Mouse (Mus musculus): ENCODE measurements around the gene Wnt1.
A peak's percentile ranks its signal among the peaks of the same experiment; 100 is the strongest.

Wnt1 gene

DNA sequence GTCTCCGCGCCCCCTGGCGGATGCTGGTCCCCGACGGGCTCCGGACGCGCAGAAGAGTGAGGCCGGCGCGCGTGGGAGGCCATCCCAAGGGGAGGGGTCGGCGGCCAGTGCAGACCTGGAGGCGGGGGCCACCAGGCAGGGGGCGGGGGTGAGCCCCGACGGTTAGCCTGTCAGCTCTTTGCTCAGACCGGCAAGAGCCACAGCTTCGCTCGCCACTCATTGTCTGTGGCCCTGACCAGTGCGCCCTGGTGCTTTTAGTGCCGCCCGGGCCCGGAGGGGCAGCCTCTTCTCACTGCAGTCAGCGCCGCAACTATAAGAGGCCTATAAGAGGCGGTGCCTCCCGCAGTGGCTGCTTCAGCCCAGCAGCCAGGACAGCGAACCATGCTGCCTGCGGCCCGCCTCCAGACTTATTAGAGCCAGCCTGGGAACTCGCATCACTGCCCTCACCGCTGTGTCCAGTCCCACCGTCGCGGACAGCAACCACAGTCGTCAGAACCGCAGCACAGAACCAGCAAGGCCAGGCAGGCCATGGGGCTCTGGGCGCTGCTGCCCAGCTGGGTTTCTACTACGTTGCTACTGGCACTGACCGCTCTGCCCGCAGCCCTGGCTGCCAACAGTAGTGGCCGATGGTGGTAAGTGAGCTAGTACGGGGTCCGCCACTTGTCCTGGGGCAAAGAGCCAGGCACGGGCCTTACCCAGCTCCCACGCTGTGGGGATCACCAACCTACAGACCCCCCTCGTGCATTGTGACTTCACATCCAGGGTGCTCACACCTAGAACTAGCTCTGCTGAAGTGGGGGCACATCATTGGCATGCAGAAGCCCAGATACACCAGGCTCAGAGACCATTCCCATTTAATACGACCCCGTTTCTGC lies at the start of gene Wnt1:
Gene Wnt1 (plus strand): TSS at position 197 of the 875 bp plus-strand sequence.
- DNase-seq (ENCODE audit: low read depth) = peak; percentile 76

DNA sequence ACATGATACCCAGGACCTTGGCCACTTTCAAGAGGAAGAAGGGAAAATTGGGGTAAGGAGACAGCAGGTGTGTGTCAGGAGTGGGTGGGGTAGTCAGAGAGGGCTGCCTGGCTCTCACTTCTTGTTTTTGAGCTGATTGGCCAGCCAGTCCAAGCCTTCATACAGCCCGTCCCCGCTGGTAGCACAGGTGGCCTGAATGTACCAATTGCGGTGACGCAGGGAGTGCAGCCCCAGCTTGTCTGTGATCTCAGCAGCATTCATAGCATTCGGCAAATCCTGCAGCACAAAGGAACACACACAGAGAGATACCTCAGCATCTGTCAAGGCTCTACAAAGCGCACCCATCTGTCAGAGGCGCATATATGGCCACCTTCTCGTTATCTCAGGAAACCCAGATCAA lies 49.4 kb upstream of the Wnt1 start:
- DNase-seq (ENCODE audit: low read depth) = no peak

DNA sequence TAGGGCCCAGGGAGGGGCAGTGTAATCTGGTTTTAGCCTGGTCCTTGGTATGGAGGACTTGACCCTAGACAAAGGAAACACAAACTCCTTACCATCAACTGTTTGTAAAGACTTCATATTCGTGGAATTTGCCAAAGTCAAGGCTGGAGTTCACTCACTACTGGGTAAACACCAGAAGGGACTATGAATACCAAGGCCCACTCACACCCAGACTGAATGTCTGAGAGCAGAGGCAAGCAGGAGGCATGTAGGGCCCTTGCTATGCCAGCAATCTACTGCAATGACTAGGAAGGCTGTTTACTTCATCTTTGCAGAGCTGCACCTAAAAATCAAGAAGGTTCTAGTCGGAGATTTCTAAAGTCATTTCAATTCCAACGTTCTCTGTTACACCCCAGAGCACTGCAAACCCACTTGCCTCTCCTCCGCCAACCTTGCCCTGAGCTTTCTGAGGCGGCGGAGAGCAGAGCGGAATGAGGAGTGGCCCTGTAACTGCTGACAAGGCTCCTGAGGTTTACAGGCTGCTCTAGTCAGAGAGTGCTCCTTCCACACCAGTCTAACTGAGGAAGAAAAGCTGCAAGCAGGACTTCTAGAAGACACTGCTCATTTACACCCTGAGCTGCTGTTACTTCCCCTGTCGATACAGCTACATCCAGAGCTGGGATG lies 46.8 kb upstream of the Wnt1 start:
- DNase-seq (ENCODE audit: low read depth) = no peak

DNA sequence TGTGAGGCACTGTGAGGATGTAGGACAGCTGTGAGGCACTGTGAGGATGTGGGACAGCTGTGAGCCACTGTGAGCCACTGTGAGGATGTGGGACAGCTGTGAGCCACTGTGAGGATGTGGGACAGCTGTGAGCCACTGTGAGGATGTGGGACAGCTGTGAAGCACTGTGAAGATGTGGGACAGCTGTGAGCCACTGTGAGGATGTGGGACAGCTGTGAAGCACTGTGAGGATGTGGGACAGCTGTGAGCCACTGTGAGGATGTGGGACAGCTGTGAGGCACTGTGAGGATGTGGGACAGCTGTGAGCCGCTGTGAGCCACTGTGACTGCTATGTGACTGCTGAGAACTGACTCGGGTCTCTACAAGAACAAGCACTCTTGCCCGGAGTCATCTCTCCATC lies 45.8 kb upstream of the Wnt1 start:
- peak; percentile 53 for DNase-seq (ENCODE audit: low read depth)

DNA sequence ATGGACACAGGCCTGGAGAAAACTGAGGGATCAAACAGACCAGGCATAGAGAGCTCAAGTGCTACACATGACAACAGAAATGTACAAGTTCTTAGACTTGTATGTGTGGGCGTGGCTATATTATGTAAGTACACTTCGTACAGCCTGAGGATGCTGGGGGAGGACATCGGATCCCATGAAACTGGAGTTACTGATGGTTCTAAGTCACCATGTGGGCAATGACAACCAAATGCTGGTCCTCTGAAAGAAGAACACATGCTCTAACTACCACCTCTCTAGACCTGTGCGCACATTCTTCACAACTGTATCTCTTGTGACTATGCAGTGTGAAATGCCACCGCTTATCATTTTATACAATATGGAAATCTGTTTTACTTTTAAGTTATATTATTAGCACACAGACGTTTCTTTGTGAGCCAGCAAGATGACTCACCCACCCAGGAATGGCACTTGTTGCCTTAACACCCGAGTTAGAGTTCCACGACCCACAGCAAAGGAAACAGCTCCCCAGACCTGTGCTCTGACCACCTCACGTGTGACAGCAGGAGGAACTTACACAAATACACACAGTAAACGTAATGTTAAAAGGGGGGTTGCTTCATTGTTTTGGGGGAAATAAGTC lies 43.2 kb upstream of the Wnt1 start:
- DNase-seq (ENCODE audit: low read depth) = no peak

DNA sequence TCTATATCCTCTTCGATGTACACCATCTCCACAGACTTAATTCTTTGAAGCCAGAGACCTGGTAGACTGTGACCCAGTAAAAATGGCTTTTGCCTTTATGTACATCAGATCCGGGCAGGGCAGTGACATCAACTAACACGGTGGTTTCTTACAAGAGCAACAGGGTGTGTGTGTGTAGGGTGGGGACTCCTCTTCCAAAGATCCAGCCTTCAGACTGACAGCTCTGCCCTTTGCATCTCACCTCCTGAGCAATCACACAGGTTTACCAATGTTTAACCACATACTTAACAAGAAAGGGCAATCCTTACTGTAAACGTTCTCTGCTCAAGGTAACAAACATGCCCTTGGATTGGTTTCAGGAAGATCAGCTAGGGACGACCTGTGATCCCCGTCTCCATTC lies 42.4 kb upstream of the Wnt1 start:
- DNase-seq (ENCODE audit: low read depth) = no peak

DNA sequence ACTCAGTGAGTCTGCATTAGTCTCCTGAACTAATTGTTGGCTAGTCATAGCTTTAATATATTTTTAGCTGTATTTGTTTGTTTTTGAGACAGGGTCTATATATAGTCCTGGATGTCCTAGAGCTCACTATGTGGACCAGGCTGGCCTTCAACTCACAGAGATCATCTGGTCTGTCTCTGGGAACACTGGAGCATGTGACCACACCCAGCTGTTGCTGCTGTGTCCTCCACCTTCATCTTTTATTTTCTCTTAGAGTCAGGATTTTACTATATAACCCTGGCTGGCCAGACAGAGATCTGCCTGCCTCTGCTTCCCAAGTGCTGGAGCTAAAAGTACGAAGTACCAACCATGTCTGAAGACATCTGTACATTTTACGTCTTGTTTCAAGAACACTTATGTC lies 40.6 kb upstream of the Wnt1 start:
- DNase-seq (ENCODE audit: low read depth) = no peak

DNA sequence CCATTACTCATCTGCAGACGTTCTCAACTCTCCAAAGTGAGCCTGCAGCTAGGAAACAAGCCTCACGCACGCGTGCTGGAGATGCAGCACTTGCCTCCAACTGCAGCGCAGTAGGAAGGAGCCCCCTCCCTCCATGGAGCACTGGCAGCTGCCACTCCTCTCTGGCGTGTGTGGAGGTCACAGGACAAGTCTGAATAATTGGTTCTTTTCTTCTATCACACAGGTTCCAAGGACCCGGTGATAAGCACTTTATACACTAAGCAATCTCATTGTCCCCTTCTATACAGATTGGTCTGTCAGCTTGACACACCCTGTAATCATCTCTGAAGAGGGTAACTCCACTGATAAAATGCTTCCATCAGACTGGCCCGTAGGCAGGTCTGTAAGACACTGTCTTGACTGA lies 36.6 kb upstream of the Wnt1 start:
- no peak for DNase-seq (ENCODE audit: low read depth)

DNA sequence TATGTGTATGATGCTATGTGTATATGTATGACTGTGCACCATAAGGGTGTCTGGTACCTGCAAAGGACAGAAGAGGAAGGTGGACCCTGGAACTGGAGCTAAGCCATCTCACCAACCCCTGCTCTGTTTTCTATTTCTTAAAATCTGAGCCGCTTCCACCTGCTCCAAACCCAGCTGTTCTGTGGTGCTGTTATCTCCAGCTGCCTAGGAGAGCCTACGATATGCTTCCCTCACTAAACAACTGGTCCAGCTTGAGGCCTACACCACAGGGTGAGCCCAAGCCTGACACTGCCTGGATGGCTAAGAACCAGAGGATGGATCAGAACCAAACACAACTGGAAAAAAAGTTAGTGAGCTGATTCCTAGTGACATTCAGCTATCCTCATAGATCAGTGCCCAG lies 35.5 kb upstream of the Wnt1 start:
- no peak for DNase-seq (ENCODE audit: low read depth)

DNA sequence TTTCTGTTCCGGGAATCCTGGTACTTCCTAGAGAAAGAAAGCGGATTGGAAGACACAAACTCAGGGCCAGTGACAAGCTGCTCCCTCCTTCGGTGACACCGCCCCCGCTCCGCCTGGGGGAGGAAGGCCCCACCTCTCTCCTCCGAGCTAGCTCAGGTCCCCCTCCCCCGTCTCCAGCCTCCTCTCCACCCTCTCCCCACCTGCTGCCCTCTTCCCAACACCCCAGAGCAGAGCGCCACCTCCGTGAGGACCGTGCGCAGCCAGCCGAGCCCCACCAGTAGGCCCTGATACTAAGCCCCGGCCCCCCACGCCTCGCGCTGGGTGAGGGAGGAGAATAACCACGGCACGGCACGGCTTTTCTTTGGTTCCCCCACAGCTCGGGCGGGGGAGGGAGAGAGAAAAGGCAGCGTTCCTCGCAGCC lies 27.4 kb upstream of the Wnt1 start:
- DNase-seq (ENCODE audit: low read depth) = peak; percentile 73

DNA sequence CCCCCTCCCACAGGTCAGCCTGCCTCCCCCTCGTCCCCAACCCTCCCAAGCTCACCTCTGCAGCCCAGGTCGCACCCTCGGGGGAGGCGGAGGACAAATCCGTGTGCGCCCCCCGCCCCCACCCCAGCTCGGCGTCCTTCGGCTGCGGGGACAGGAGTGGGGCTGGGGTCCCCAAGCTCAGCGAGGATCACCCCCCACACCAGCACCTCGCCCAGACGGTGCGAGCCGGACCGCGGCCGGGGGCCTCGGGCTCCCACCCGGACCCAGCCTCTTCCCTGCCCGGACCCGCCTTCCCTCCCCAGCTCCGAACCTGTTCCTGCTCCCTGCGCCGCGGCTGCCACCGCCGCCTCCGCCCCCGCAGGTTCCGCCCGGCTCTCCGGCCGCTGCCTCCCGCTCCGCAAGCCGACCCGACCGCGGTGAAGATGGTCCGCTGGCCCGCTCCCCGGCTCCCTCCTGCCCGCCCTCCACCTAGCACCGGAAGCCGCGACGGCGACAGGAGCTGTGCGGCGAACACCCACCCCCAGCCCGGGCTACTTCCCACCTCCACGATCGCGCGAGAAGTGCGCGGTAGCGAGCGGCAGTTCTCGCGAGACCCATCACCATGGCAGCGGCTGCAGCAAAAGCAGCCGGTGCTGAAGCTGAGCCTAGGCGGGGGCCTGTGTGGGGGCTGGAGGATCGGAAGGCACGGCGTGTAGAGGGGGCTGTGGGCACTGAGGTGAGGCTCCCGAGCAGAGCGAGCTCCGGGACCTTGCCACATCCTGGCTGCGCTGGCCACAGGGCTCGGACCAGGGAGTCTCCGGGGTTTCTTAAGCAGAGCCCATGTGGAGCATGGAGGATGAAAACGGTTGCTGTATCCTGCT lies 26.8 kb upstream of the Wnt1 start, which contains the start of gene Arf3:
Gene Arf3 (minus strand): TSS at position 545 of the 860 bp plus-strand sequence.
- peak; percentile 97 for DNase-seq (ENCODE audit: low read depth)

DNA sequence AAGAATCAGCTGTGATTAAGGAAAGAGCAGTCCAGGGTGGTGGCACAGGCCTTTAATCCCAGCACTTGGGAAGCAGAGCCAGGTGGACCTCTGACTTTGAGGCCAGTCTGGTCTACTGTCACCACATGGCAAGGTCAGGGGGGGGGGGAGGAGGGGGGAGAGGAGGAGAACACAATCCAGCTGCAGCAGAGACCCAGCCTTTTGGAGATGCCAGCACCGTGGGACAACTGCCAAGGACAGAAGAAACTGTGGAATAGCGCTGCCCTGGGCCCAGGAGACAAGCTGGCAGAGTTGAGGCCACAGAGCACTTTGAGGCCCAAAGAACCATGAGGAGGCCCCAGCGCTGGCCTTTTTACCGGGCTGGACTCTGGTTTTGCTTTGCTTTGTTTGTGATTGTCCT lies 23.7 kb upstream of the Wnt1 start:
- no peak for DNase-seq (ENCODE audit: low read depth)

DNA sequence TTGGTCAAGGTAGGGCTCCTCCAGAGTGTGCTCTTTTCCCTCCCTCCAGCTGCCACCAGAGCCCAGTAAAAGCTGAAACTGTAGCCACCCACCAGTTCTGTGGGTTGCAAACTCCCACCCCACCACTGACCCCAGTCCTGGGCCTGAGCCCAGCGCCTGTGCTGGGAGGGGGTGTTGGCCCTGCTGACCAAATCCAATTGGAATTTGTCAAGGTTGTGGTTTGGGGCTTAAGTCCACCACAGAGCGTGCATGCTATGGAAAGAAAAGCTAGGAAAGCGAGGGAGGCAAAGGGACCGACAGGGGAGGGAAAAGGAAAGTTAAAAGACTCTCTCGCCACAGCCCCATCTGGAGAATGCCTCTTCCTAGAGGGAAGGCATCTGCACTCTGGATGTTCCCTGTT lies 21.4 kb upstream of the Wnt1 start:
- DNase-seq (ENCODE audit: low read depth) = no peak

DNA sequence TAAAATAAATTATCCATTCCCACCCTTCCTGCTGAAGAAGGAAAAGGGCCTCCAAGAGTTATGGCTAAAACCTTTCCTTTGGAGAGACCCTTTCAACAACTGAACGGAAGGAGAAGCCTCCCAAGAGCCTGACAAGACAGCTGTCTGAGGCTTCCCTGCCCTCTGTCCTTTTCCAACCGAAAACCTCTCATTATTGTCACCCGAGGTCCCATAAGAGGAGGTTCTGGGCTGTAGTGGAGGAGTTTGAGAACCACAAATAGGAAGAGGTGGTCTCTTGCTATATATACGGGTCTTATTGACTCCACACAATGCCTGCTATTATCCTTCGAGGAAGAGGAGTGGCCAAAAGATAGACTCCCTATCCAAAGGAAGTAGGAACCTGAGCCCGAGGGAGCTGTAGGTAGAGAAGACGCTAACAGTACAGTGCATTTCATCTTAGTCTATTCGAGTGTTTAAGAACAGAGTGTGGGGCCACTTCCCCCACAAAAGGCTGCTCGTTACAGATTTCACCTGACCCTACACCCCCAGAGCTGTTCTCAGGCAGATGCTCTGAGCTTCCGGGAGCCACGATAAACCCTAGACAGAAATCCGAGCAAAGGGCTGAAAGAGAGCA lies 17.7 kb upstream of the Wnt1 start:
- no peak for DNase-seq (ENCODE audit: low read depth)

DNA sequence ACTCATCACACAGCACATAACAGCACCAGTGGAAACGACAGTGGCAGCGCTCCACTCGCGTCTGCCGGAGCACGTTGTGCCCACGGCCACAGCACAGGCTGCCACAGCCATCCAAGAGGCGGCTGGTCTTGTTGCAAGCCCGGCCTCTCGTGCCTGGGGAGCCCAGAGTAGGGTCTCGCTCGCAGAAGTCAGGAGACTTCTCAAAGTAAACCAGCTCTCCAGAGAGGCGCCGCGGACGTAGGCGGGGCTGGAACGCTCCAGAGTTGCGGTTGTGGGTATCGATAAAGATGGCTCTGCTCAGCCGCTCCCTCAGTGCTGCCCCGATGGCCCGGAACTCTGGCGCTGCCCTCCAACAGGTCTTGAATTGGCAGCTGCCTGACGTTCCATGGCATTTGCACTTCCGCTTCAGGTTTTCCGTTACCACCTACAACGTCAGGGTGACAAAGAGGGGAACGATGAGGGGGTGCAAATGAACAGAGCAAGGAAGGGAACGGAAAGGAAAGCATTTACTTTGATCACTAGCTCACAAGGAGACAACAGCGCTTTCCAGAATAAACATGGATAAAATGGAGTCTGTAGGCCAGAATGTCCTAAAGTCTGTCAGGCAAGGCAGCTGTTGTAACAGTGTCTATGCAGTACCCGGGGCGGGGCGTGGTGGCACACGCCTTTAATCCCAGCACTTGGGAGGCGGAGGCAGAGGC lies 17.0 kb upstream of the Wnt1 start:
- DNase-seq (ENCODE audit: low read depth) = peak; percentile 78

DNA sequence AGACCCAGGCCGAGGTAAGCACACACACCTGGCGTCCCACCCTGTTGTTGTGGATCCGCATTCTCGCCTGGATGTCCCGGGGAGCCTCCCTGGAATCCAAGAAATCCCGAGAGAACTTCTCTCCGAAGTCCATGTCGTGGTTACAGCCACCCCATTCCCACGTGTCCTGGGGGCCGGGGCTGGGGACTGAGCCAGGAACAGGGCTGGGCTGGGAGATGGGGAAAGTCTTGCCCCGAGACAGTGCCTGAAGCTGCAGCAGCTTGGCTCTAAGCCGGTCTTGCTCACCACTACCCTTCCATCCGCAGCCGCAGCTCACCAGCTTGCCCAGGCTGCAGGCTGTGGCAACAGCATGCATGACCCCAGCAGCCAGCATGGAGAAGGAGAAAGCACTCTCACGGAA lies 15.6 kb upstream of the Wnt1 start:
- DNase-seq (ENCODE audit: low read depth) = no peak

DNA sequence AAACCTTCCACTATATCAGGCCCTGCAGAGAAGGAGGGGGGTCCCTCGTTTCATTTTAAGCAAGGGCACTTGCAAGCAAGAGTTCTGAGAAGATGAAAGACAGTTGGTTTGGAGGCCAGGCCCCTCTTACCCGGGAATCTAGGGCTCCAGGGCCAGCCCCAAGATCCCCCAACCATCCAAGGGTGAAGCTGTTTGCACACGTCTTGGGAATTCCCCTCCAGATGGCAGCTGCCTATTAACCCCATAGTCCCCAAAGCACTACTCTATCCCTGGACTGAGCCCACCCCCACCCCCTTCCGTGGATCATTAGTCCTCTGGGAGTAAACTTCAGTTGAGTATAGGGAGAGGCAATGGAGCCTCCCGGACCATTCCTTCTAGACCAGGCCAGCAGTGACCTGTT lies 14.1 kb upstream of the Wnt1 start:
- DNase-seq (ENCODE audit: low read depth) = no peak

DNA sequence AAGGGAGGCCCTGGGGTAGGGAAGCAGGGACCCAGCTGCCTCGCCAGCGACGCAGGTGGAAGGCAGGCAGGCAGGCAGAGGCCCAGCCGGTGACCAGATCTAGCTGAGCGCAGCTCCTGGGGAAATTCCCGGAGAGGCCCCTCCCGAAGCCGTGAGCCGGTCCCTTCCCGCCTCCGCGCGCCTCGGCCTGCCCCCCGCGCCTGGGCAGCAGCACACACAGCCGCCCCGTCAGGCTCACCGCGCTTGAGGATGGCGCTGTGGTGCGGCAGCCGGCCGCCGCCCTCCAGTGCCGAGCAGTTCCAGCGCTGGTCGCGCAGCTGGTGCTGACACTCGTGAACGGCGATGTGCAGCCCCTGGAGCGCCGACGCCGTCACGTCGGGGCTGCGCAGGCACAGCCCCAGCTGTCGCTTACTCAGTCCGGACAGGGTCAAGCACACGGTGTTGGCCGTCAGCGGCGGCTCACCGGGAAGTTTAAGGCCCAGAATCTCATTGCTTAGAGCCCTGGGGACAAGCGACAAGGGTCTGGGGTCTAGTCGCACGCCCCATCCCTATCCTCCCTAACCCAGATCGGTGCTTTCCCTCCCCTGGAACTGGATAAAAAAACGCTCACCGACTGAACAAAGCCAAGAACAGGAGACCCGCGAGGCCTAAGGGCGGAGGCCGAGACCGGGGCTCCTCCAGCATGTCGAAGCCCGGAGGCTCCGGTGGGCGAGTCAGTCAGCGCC lies 13.2 kb upstream of the Wnt1 start:
- peak; percentile 69 for DNase-seq (ENCODE audit: low read depth)

DNA sequence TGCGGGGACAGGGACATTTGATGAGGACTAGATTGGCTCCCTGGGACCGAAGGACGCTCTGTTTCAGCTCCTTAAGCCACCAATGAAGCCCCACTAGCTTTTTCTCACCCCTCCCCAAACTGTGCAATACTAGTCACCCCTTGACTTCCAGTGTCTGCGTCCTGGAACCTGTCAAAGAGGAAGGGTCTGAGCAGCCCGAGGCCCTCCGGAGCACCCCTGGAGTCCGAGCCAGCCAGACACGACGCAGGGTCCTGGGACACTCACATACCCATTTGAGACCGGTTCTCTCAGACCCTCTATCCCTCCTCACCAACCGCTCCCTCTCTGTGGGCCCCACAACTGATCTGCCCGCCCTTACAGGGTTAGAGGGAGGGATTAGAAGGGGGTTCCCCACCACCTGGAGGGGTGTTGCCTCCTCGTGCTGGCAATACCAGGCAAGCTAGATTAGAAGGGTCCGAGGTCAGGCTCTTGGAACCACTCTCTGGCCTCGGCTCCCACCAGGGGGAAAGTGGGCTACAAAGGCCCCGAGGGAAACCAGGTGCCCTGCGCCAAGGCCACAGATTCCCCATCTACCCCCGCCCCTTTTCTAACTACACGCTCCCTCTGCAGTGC lies 12.5 kb upstream of the Wnt1 start:
- DNase-seq (ENCODE audit: low read depth) = peak; percentile 37

DNA sequence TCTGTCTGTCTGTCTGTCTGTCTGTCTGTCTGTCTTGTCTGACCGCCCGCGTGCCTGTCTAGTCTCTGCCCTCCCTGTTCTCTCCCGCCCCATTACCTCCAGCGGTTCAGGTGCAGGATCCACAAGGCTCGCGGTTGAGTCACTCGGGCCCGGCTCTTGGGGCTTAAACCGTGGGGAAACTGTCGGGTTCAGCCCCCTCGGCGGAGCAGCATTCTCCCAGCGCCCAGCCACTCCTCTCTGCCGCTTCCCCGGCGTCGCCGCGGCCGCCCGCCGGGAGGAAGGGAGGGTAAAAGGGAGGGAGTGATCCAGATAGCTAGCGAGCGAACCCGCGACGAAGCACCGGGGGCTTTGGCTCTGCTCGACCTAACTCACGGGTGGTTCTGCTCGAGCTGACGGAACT lies 11.9 kb upstream of the Wnt1 start, which contains the start of gene Wnt10b:
Gene Wnt10b (minus strand): TSS at position 389 of the 400 bp plus-strand sequence.
- peak; percentile 46 for DNase-seq (ENCODE audit: low read depth)
